Mouse (Mus musculus) neutrophil, adult 83 days (primary cell): ENCODE measurements around the gene Gpr157. TPM values are rescaled to one million over a fixed set of nuclear protein-coding genes. Genes with fewer than 3 reads are reported as not detected.

Experiments used
- total RNA-seq, 2 experiments: library from RNA; stranded (reverse); gene quantifications; one replicate each; pipeline ENCODE4 v1.2.4; 2023

Gpr157 gene
- total RNA-seq = 1 to 10 TPM; 6.7 to 6.9 TPM

GRCm38 (mm10) chr4:150087161-150087889 is at the start of gene Gpr157:
TSS of gene Gpr157 (plus strand) at chr4:150087365.

GRCm38 (mm10) chr4:150119055-150119454 is 31.9 kb downstream of the Gpr157 start, which contains the start of gene Slc2a5:
TSS of gene Slc2a5 (plus strand) at chr4:150119283.

Other genes starting within 250 kb of the Gpr157 start
- gene Spsb1, start 132.3 kb upstream of the Gpr157 start, total RNA-seq = 1 to 10 TPM; 1.8 to 3.0 TPM
- 10 to 100 TPM; 74.1 to 77.3 TPM for gene H6pd, start 78.3 kb upstream of the Gpr157 start, total RNA-seq
- gene Slc2a5, start 31.9 kb downstream of the Gpr157 start, total RNA-seq = not detected
- not detected for gene Slc2a7, start 61.6 kb downstream of the Gpr157 start, total RNA-seq
- not detected for gene Car6, start 114.0 kb downstream of the Gpr157 start, total RNA-seq
- gene Eno1, start 149.4 kb downstream of the Gpr157 start, total RNA-seq = 100 to 1,000 TPM; 292 to 304 TPM
- gene Rere, start 194.3 kb downstream of the Gpr157 start, total RNA-seq = 10 to 100 TPM; 70.2 to 84.7 TPM